Comparison of ENCODE assay signal across 8 mouse cellular contexts in genomic region chr17:71662751-71663250, GRCm38 (mm10). TPM values are rescaled to one million over a fixed set of nuclear protein-coding genes. Genes with fewer than 3 reads are reported as not detected.
A peak's percentile ranks its signal among the peaks of the same experiment; 100 is the strongest.
DNase-seq lines count a peak whose midpoint lies in the region; ATAC-seq lines count a peak whose summit lies in the region.

No protein-coding gene starts in this region.

- H3K9me3 ChIP-seq in hindbrain, embryonic 13.5 days = no peaks in the 10 kb centered on the region

- 10% methylated on average over 21 of the region's 21 CpGs for WGBS in hindbrain, embryonic 13.5 days

- DNase-seq in MEL-GATA-1-ER (ENCODE audit: extremely low read depth, low read depth) = peak; percentile 36
- peak; percentile 62 for DNase-seq in cerebellum, adult 8-10 months
- DNase-seq in frontal cortex, postnatal 10 days (ENCODE audit: low spot score in 2 of 2) = peak; percentile 44 to 78
- DNase-seq in layer of hippocampus, postnatal 14 days (ENCODE audit: low spot score in 2 of 2) = peak; percentile 73 to 84
- peak; percentile 83 for DNase-seq in lung, postnatal 10 days
- DNase-seq in ovary, postnatal 36 days (ENCODE audit: low spot score) = peak; percentile 60
- DNase-seq in thymus, postnatal 4 days = peak; percentile 71

- peak overlapping the region; percentile 33 for H3K4me3 ChIP-seq in hindbrain, embryonic 13.5 days

- H3K27ac ChIP-seq in hindbrain, embryonic 13.5 days = no peak overlapping the region

- peak overlapping the region; percentile 62 for H3K4me2 ChIP-seq in hindbrain, embryonic 13.5 days

- H3K4me1 ChIP-seq in hindbrain, embryonic 13.5 days (replicated peaks) = 0 out of 2 replicates have a peak, but pooled peaks cover 5% of the 10 kb centered on the region

- H3K36me3 ChIP-seq in hindbrain, embryonic 13.5 days = peaks cover 9% of the 10 kb centered on the region

- H3K27me3 ChIP-seq in hindbrain, embryonic 13.5 days = no peaks in the 10 kb centered on the region

- H3K9ac ChIP-seq in hindbrain, embryonic 13.5 days = peak overlapping the region; percentile 60; the same call in 1 of the 2 replicates

- peak; percentile 89 for ATAC-seq in hindbrain, embryonic 13.5 days (ENCODE audit: low FRiP score)

RNA-seq across cellular contexts. Expression of gene Togaram2, which starts 10.3 kb away (rescaled TPM):
- 0.35 and 0.53 TPM in 2 replicates for polyA plus RNA-seq in hindbrain, embryonic 13.5 days (2015; fragmentation: Nextera tagmentation; extraction: Ambion mirVana)
- 1 to 10 TPM; 1.3 to 1.6 TPM for total RNA-seq in layer of hippocampus, postnatal 14 days (2021)

RNA-seq across cellular contexts. Expression of gene Wdr43, which starts 47.1 kb away (rescaled TPM):
- polyA plus RNA-seq in hindbrain, embryonic 13.5 days (2015; fragmentation: Nextera tagmentation; extraction: Ambion mirVana) = 47.4 and 52.8 TPM in 2 replicates
- total RNA-seq in layer of hippocampus, postnatal 14 days (2021) = 10 to 100 TPM; 26.8 to 32.4 TPM
